Mouse (Mus musculus): ENCODE measurements around the gene Zfp143. TPM values are rescaled to one million over a fixed set of nuclear protein-coding genes. Genes with fewer than 3 reads are reported as not detected.
"Not testable (repeated sequence)": the region's sequence is repeated elsewhere in the genome, so short reads cannot be mapped to it uniquely, and the experiment has no call there.

Zfp143 gene
- total RNA-seq (2014; fragmentation: Nextera tagmentation) = 13.4 and 21.6 TPM in 2 replicates
- 27.1 and 37.4 TPM in 2 replicates for total RNA-seq (2017)

DNA sequence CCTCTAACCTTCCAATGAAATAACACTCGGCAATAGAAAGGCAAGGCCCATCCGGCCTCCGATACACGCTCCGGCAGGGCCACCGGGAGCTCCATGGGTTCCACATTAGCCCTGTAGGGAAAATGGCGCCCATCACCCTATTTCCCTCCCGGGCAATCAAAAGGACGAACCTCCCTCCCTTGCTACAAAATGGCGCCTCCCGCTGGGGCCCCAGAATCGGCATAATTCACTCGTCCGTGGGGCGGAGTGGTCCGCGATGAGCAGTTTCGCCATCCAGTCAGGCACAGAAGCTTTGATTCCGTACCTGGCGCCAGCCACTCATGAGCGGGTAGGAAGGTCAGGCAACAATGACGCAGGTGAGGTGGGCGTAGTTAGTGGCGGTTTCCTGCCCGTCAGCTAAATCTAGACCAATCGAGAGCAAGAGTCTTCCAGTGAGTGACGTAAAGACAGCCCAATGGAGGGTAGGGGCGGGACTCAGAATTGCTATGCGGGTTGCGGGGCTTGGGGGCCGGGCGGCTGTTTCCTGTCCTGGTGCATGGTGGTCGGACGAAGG lies at the start of gene Zfp143:
Zfp143 (plus strand) TSS at position 19 of the 553 bp plus-strand sequence.
- ATAC-seq (replicated peaks; ENCODE audit: poor library complexity, severe bottlenecking) = peak; percentile 87

DNA sequence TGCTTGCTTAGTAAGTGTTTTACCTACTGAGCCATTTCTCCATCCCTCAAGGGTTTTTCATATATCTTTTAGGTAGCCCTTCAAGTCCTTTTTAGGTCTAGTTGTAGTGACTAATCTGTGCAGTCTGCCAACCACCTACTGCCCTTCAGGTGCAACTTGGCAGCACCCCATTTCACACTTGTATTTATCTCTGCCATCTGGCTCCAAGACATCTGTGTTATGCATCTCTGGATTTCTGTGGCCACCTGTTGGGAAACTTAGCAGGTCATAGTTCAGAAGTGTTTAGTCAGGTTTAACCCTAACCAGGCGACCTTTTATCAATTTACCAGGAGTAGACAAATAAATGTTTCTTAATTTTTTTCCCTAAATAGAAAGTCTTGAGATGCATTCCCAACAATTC lies 49.6 kb upstream of the Zfp143 start:
- ATAC-seq (replicated peaks; ENCODE audit: poor library complexity, severe bottlenecking) = no peak

DNA sequence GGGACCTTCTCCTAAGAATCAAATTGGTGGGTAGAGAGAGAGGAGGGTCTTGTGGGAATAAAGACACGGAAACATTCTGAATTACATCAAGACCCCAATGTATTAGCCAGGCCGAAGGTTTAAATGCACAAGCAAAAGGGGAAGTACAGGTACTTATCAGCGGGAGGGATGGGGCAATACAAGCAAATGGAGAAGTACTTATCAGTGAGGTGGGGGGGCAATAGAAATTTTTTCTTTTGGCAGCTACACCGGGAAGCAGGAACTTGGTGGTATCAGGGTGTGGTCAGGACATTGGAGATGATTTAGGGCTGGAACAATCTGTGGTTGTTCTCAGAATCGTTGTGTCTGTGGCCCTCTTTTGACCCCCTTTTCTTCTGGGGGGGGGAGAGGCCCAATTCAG lies 46.7 kb upstream of the Zfp143 start:
- ATAC-seq (replicated peaks; ENCODE audit: poor library complexity, severe bottlenecking) = no peak

DNA sequence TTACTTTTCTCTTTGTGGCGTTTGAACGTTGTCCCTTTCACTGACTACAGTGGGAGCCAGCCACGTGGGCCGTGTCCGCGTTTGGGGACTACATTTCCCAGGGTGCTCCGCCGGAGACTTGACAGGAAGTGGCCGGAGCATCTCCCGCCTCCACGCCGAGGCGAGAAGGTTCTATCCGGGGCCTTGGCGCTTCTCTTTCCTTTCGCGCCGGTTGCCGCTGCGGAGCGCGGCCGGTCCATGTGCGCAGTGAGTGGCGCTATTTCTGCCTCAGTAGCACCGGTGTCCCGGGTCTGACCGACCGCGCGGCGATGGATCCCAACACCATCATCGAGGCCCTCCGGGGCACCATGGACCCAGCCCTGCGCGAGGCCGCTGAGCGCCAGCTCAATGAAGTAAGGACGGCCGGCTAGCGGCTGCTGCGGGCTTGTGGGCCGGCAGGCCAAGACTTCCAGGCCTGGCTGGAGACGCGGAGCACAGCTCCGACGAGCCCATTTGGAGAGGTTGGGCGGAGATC lies 42.8 kb upstream of the Zfp143 start, which contains the start of gene Ipo7:
Ipo7 (plus strand) TSS at position 158 of the 514 bp plus-strand sequence.
- ATAC-seq (replicated peaks; ENCODE audit: poor library complexity, severe bottlenecking) = peak; percentile 95

DNA sequence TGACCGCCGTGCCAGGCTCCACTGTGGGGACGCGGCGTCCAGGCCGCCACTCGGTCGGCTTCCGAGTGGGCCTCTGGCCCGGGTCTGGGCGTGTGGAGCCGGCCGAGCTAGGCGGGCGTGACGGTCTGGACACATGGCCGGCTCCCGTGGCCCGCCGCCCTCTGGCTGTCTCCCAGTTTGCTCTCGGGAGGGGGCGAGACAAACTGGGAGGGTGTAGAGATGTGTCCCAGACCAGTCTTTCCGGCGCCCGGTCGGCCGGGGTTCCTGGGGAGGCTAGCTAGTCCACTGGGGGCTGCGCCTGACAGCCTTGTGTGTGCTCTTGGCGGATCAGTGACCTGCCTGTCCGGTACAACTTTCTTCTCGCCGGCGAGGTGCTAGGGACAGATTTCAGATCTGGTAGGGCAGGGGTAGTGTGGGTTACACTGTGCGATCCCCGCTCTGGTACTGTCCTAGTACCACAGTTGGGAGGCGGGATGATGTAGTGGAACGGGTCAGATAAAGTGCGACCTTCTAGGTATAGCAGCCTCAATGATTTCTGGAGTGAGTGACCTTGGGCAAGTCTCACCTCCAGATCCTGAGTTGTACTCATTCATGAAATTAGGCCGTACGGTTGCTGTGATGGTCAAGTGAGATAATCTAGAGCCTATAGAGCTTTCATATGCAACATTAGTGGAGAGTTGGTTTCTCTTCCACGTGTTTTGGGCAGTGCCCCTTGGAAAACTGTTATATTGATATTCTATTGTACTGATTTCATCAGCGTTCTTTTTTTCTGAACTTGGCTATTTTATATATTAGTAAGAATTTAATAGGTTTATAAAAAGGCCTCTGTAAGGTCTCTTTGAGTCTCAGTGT lies 42.2 kb upstream of the Zfp143 start:
- peak; percentile 54 for ATAC-seq (replicated peaks; ENCODE audit: poor library complexity, severe bottlenecking)

DNA sequence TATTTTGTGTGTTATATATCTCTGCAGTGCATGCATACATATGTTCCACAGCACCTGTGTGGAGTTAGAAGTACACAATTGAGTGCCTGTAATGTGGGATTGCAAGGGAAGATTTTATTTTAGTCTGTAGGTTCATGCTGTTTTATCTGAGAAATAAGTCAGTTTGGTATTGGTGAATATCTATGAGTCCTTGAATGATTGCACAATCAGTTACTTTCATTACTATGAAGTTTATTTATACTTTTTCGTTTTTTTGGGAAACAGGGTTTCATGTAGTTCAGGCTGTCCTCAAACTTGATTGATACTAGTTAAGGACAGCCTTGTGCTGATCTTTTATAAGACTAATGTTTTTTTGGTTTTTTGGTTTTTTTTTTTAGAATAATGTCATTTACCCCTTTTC lies 37.5 kb upstream of the Zfp143 start:
- ATAC-seq (replicated peaks; ENCODE audit: poor library complexity, severe bottlenecking) = no peak

DNA sequence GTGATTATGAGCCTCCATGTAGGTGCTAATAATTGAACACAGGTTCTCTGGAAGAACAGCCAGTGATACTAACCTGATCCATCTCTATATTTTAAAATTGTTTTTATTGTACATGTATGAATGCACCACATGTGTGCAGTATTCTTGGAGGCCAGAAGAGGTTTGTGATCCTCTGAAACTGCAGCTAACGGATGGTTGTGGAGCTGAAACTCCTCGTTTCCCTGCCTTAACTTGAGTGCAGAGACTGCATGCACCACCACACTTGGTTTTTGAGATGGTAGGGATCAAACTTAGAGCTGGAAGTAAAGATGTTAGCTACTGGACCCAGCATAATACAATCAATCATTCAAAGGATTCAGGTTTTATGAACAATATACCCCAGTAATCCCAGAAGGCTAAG lies 34.4 kb upstream of the Zfp143 start:
- no peak for ATAC-seq (replicated peaks; ENCODE audit: poor library complexity, severe bottlenecking)

DNA sequence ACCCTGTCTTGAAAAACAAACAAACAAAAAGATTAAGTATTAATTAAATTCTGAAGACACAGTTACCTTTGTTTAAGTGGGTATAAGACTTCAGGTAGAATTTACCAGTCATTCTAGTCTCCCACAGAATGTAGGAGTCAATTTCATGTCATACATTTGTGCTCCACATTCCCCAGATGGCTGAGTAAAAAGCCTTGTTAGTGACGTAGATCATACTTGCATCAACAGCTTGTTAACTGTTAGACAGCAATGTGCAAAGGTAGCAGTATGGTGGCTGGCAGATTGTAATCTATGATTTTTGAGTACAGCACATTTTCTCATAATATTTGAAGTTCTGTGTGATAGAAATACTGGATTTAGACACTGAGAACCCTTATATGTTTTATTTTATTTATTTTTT lies 32.2 kb upstream of the Zfp143 start:
- ATAC-seq (replicated peaks; ENCODE audit: poor library complexity, severe bottlenecking) = no peak

DNA sequence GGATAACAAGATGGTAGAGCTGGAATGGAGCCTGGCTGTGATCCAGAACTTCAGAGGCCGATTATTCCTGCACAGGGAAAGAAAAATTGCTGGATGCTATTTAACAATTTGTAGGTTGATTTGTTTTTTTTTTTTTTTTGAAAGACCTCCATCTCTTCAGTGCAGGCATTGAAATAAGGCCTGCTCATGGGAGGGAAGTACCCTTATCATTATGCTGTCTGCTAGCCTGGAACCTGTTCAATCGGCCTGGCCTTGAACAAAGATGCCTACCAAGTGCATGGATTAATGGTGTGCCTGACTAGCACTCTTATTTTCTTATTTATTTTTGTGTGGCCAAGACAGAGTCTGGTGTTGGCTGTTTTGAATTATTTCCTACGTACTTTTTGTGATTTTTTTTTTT lies 30.7 kb upstream of the Zfp143 start:
- no peak for ATAC-seq (replicated peaks; ENCODE audit: poor library complexity, severe bottlenecking)

DNA sequence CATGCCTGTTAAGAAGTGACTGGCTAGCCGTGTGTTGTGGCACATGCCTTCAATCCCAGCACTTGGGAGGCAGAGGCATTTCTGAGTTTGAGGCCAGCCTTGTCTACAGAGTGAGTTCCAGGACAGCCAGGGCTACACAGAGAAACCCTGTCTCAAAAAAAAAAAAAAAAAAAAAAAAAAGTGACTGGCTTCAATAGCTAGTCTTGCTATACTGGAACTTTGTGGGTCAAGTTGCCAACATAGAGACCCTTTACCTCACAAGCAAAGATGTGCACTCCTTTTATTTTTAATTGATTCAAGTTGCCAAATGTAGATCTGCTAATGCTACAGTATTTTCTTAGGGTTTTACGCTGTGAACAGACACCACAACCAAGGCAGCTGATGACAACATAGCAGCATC lies 3.3 kb upstream of the Zfp143 start:
- not testable (repeated sequence) for ATAC-seq (replicated peaks; ENCODE audit: poor library complexity, severe bottlenecking)

DNA sequence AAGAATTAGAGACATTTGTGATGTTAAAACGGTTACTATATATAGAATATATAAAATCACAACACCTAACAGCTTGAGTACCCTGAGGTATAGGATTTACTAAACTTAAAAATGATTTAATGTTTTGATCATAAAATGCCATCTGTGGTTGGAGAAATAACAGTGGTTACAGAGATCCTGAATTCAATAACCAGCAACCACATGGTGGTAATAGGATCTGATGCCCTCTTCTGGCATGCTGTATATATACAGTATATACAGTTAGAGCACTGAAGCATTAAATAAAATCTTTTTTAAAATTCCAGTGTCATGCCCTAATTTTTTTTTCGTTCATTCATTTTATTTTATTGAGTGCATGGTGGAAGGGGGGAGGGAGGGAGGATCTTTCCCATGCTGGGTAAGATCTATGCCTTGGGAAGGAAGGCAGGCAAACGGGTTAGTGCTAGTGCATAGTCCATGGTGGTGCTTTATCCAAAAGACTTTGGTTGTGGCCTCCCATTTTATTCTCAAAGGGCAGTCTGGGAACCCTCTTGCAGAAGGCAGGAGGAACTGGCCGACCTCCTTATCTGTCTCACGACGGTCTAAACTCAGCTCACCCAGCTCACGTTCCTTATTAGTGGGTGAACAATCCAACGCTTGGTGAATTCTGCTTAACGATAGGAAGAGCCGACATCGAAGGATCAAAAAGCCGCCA lies 1.8 kb upstream of the Zfp143 start:
- ATAC-seq (replicated peaks; ENCODE audit: poor library complexity, severe bottlenecking) = no peak

DNA sequence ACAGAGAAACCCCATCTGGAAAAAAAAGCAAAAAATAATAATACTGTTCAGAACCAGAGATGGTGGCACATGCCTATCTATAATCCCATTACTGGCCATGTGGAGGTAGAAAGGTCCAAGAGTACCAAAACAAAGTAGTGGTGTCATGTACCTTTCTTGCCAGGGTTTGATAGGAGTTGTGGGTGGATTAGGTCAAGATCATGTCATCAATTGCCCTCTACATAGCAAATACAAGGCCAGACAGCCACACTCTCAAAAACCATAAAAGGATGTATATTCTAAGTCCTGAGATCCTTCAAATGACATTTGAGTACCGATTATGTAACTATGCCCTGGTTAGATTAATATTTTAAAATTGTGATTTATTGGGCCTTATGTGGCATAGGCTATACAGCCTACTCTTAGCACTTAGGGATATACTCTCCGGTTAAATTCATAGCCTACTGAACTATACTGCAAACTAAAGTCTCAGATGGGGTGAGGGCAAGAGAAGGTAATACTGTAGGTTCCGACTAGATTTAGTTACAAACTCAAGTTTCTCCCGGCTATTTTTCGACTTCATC lies 830 bp upstream of the Zfp143 start:
- no peak for ATAC-seq (replicated peaks; ENCODE audit: poor library complexity, severe bottlenecking)

DNA sequence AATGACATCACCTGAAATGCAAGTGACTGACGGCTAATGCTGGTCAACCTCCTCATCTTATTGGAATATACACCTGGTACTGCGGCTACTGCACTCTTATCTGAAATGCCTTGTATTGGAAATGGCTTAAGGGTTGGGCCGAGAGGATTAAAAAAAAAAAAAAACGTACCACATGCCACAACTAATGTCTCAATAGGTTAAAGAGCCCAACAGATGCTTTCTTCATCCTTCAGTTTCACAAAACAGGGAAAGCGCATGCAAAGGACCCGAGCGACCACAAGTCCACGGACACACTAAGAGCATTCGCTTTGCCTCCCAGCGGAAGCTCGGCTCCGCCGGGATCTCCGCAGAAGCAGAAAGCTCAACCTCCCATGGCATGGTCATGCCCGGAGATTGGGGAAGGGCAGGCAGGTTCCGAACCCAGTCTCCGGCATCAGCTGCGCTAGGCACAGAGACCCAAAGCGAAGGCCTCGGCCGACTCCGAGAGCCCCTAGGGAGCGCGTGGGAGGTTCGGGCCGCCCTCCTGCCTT lies 283 bp upstream of the Zfp143 start:
- ATAC-seq (replicated peaks; ENCODE audit: poor library complexity, severe bottlenecking) = peak; percentile 25

DNA sequence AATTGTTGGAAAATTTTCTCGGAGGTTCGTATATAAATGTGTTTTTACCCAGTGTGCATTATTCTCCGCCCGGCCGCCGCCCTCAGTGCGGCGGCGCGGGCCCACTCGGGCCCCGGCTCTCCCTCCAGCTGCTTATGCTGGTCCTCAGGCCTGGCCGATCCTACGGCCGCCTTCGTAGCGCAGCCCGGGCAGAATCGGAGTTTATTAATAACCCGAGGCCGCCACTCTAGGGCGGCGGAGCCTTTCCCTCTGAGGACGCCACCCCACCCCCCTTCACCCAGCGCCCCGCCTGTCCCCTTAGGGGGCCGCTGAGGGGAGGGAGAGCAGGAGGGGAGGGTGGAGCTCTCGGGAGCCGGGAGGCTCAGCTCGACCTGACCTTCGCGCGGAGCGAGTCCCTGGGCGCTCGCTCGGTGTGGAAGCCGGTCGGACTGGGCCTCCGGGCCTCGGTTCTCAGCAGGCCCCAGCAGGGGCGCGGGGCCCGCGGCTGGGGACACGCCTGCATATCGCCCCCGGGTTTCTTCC lies 796 bp downstream of the Zfp143 start:
- peak; percentile 55 for ATAC-seq (replicated peaks; ENCODE audit: poor library complexity, severe bottlenecking)

DNA sequence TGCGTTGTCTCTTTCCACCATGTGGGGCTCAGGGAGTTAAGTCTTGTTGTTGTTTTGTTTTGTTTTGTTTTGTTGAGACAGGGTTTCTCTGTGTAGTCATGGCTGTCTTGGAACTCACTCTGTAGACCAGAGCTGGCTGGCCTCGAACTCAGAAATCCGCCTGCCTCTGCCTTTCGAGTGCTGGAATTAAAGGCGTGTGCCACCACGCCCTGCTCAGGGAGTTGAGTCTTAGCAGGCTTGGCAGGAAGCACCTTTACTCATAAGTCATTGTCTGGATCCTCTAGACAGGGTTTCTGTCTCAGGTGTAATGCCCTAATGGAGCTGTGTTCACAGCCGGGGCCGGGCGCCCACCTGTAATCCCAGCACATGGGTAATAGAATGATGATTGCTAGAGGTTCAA lies 2.7 kb downstream of the Zfp143 start:
- no peak for ATAC-seq (replicated peaks; ENCODE audit: poor library complexity, severe bottlenecking)

DNA sequence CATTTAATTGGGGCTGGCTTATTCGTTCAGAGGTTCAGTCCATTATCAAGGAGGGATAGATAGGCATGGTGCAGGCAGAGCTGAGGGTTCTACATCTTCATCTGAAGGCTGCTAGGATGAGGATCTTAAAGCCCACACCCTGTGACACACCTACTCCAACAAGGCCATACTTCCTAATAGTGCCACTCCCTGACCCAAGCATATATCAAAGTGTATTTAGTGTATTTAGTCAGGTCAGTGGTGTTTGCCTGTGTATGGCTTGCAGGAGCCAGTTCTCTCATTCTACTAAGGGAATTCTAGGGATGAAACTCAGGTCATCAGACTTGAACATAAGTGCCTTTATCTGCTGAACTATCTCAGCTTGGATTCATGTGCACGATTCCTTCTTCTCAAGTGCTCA lies 8.1 kb downstream of the Zfp143 start:
- no peak for ATAC-seq (replicated peaks; ENCODE audit: poor library complexity, severe bottlenecking)

DNA sequence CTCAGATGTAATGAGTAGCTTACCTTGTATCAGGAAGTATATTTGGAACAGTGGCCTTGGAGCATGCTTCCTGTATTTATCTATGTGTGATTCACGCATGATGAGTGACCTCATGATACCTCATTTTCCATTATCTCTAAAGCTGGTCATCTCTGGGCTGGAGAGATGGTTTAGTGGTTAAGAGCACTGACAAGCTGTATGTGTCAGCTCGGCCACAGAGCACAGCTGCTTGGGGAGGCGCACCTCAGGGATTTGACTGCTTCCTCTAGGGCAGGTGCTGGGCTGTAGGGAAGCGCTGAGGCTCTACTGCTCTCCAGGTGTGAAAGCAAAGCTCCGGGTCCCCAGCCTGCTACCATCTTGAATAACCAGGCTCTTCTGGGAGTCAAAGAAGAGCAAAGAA lies 17.2 kb downstream of the Zfp143 start:
- ATAC-seq (replicated peaks; ENCODE audit: poor library complexity, severe bottlenecking) = no peak

DNA sequence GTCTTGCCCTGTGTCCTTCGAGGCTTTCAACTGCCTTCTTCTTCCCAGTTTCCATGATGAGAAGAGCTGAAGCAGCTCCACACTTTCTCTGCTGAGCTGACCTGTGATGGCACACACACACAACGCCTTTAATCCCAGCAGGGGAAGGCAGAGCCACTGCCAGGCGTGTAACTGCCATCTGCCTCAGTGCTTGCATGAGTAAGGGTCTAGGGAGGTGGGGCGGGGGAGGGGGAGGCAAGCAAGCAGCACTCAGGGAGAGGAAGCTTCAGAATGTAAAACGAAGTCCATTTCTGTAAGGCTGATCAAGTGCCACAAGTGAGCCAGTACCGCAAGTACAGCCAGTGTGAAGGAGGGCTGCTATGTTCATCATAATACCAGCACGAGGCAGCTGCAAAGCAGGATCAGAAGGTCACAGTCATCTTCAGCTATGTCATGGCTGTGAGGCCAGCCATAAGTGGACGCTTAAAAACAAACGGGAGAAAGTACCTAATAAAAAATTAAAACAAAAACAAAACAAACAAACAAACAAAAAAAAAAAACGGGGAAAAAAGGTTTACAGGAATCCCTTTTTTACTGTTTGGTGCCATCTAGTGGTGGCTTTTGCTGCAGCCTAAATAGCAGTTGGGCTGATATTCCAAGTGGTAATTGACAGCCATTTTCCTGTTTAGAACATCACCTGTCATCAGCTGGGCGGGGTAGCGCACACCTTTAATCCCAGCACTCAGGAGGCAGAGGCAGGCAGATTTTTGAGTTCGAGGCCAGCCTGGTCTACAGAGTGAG lies 22.6 kb downstream of the Zfp143 start:
- peak; percentile 52; the same call in 1 of the 2 replicates for ATAC-seq (replicated peaks; ENCODE audit: poor library complexity, severe bottlenecking)

DNA sequence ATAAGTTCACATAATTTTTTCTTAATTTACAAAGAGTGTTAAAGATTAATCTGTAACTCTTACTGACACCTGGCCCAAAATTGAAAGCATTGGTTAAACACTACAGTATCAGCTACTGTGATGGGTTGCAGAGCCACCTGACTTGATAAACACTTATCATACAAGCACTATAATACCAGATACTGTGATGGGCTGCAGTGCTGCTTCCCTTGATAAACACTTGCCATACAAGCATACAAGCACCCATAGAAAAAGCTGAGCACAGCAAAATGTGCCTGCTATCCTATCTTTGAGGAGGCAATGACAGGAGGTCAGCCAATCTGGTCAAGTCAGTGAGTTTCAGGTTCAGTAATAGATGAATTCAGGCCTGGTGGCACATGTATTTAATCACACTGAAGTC lies 24.2 kb downstream of the Zfp143 start:
- ATAC-seq (replicated peaks; ENCODE audit: poor library complexity, severe bottlenecking) = no peak
